ENCODE assay signal across 8 mouse cellular contexts in genomic region chr5:33378302-33378854, GRCm38 (mm10). TPM values are rescaled to one million over a fixed set of nuclear protein-coding genes. Genes with fewer than 3 reads are reported as not detected.
DNase-seq lines count a peak whose midpoint lies in the region; ATAC-seq lines count a peak whose summit lies in the region.

TSS of gene Uvssa (plus strand) at chr5:33378549.

- no peaks in the 10 kb centered on the region for H3K9me3 ChIP-seq in hindbrain, embryonic 12.5 days (replicated peaks)

- no peaks in the 10 kb centered on the region for H3K27me3 ChIP-seq in hindbrain, embryonic 12.5 days

- DNase-seq in NIH3T3 (ENCODE audit: low read depth), result peak; percentile 100
- DNase-seq in cerebellum, postnatal 10 days, result peak; percentile 100
- DNase-seq in frontal cortex, postnatal 10 days (ENCODE audit: low spot score in 2 of 2), result peak; percentile 98 to 99
- peak; percentile 98 to 99 for DNase-seq in layer of hippocampus, postnatal 14 days (ENCODE audit: low spot score in 2 of 2)
- DNase-seq in lung, postnatal 14 days, result peak; percentile 100
- DNase-seq in retina, adult 2 months (ENCODE audit: low read depth, low spot score), result peak; percentile 99
- peak; percentile 99 for DNase-seq in thymus, postnatal 36 days

- ATAC-seq in hindbrain, embryonic 12.5 days (ENCODE audit: low FRiP score), result peak; percentile 99

- peak within 1 kb of the TSS; percentile 81 for H3K4me2 ChIP-seq in hindbrain, embryonic 12.5 days (replicated peaks)

- peaks cover 15% of the 10 kb centered on the region; the same call in 1 of the 2 replicates for H3K36me3 ChIP-seq in hindbrain, embryonic 12.5 days

- peak within 1 kb of the TSS; percentile 94 for H3K27ac ChIP-seq in hindbrain, embryonic 12.5 days

- H3K4me1 ChIP-seq in hindbrain, embryonic 12.5 days, result peaks cover 12% of the 10 kb centered on the region

- H3K9ac ChIP-seq in hindbrain, embryonic 12.5 days, result peak within 1 kb of the TSS; percentile 82

- H3K4me3 ChIP-seq in hindbrain, embryonic 12.5 days, result peak within 1 kb of the TSS; percentile 62

- WGBS in hindbrain, embryonic 12.5 days, result under 1% methylated on average over 46 of the region's 46 CpGs

RNA-seq across cellular contexts. Expression of gene Uvssa, which starts in this region (rescaled TPM):
- polyA plus RNA-seq in hindbrain, embryonic 12.5 days (2016; fragmentation: Nextera tagmentation; extraction: Ambion mirVana), result 10.3 and 10.4 TPM in 2 replicates
- total RNA-seq in layer of hippocampus, postnatal 14 days (2021), result 1 to 10 TPM; 7.6 to 9.9 TPM

Comparison
In these comparisons a context has a peak if more than half of its experiments do, and no peak if none do; other contexts are left out.
1. Peak in every context shown above with its lines: DNase-seq, ATAC-seq, H3K4me3 ChIP-seq and H3K27ac ChIP-seq.